Mouse (Mus musculus) MEL (cell line): ENCODE data around the gene Gm27029.
"Not testable (repeated sequence)": the region's sequence is repeated elsewhere in the genome, so short reads cannot be mapped to it uniquely, and the experiment has no call there.

Experiments used
- CTCF ChIP-seq, 3 experiments: IDR thresholded peaks in 2 of 3; conservative IDR thresholded peaks in 1 of 3; 2 replicates each; pipeline ENCODE4 v1.5.1; 2011 to 2012; ENCODE audit warnings: low read length in 3 of 3, low read depth in 2 of 3, mild to moderate bottlenecking in 2 of 3, improper control_type of control experiment in 1 of 3, inconsistent platforms in 1 of 3, mixed read lengths in 1 of 3, moderate library complexity in 1 of 3; ENCODE audit not compliant: control insufficient read depth in 1 of 3, insufficient read depth in 1 of 3, poor library complexity in 1 of 3, severe bottlenecking in 1 of 3
- MAX ChIP-seq: IDR thresholded peaks from 2 replicates; pipeline ENCODE4 v1.6.1; 2011; ENCODE audit warnings: low read length, improper control_type of control experiment

GRCm38 (mm10) chr11:101441450-101442126, 17.0 kb upstream of the Gm27029 start:
- TF ChIP-seq CTCF (IDR thresholded peaks at IDR 0.05 in 2 of 3, conservative IDR thresholded peaks at IDR 0.05 in 1 of 3; ENCODE audit: control insufficient read depth in 1 of 3, insufficient read depth in 1 of 3, low read depth in 2 of 3, low read length in 3 of 3, poor library complexity in 1 of 3, severe bottlenecking in 1 of 3); MAX: not testable (repeated sequence)
